Mouse (Mus musculus) left cerebral cortex, adult 18-20 months (tissue): ENCODE results near the gene E2f4. TPM values are rescaled to one million over a fixed set of nuclear protein-coding genes. Genes with fewer than 3 reads are reported as not detected.
"Not testable (repeated sequence)": the region's sequence is repeated elsewhere in the genome, so short reads cannot be mapped to it uniquely, and the experiment has no call there.

ENCODE experiments used
- DNase-seq, 2 experiments: peaks; one replicate each; pipeline ENCODE4 v3.0.0; 2021 to 2022; ENCODE audit warnings: low spot score in 2 of 2, mixed read lengths in 1 of 2
- total RNA-seq, 2 experiments: library from RNA; stranded (reverse); gene quantifications; 2 replicates each; pipeline ENCODE4 v1.2.3; 2021

The E2f4 gene
- total RNA-seq, 2 experiments from 2014 or later, result 37.6 to 39.1 TPM

- DNase-seq, result not testable (repeated sequence)
Observed at GRCm38 (mm10) chr8:105291364-105291763, 6.1 kb upstream of the E2f4 start.

- not testable (repeated sequence) for DNase-seq
Observed at GRCm38 (mm10) chr8:105291802-105292201, 5.7 kb upstream of the E2f4 start.

DNA sequence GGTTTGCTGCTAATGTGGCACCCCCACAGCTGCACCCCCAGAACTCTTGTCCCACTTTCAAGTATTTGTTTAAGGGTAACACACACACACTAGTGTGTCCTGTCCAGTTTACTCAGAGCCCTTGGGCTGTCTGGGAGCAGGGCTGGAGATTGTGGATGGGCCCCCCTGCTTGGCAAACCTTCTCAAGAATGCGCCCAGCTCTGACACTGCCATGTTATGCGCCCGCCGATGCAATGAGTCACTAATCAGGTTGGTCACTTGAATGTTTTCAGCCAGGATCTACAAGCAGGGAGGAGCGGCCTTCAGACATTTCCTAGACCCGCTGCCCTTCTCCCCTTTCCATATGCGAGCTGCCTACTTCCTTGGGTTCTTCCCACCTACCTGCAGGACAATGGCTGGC is 5.0 kb upstream of the E2f4 start:
- DNase-seq, result no peak

GRCm38 (mm10) chr8:105293405-105293804 is 4.1 kb upstream of the E2f4 start:
- no peak for DNase-seq

GRCm38 (mm10) chr8:105294776-105295175 is 2.7 kb upstream of the E2f4 start:
- no peak for DNase-seq

GRCm38 (mm10) chr8:105295256-105295655 is 2.2 kb upstream of the E2f4 start:
- DNase-seq, result no peak

- DNase-seq, result no peak
Observed at GRCm38 (mm10) chr8:105295895-105296573, 1.4 kb upstream of the E2f4 start, which contains the start of gene Exoc3l. Exoc3l (minus strand) TSS chr8:105296101.

DNA sequence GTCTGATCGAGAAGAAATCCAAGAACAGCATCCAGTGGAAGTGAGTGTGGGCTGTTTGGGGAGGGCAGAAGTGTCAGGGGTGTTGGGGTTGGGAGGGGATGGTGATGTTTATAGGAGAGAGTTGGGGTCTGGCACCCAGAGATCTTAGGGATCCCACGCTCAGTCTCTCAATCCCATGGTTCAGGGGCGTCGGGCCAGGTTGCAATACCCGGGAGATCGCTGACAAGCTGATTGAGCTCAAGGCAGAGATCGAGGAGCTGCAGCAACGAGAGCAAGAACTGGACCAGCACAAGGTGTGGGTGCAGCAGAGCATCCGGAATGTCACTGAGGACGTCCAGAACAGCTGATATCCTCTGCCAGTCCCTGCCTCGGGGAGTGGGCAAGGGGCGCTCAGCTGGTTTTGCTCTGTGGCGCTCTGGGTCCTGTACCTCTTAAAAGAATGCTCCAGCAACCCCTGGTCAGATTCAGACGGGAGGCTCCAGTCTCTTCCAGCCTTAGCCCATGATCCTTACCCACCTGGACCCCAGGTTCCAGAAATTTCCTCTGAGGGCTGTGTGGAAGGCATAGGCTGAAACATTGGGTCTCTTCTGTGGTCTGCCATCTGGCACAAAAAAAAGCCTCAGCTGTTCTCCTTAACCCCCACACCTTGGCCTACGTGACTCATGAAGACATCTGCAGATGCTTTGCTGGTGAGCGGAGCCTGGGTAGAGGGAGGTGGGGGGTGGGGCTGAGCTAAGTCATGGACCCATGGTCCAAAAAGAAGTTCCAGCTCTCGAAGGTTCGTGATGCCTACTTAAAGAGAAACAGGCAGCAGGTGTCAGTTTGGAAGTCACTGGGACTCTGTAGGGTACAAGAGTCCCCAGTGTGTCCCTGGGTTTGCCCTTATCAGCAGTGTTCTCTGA is 1.1 kb downstream of the E2f4 start:
- DNase-seq, result no peak

- no peak for DNase-seq
Observed at GRCm38 (mm10) chr8:105299962-105300361, 2.5 kb downstream of the E2f4 start.

GRCm38 (mm10) chr8:105303396-105303795 is 5.9 kb downstream of the E2f4 start:
- no peak for DNase-seq

DNA sequence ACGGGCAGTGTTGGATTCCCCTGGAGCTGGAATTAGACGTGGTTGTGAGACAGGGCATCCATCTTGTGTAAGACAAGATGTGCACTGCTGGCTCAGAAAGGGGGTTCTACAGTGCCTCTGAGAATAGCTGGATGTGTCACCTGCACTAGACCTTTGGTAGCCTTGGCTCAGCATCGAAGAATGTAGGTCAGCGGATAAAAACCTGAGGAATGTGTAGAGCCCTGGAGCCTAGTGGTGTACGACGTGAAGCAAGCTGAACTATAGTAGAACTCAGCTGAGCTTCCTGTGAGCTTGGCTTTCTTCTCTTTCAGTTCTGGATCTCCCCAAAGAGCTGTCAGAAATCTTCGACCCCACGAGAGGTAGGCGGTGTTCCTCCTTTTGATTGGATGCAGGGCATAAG is 6.4 kb downstream of the E2f4 start:
- DNase-seq, result no peak

DNA sequence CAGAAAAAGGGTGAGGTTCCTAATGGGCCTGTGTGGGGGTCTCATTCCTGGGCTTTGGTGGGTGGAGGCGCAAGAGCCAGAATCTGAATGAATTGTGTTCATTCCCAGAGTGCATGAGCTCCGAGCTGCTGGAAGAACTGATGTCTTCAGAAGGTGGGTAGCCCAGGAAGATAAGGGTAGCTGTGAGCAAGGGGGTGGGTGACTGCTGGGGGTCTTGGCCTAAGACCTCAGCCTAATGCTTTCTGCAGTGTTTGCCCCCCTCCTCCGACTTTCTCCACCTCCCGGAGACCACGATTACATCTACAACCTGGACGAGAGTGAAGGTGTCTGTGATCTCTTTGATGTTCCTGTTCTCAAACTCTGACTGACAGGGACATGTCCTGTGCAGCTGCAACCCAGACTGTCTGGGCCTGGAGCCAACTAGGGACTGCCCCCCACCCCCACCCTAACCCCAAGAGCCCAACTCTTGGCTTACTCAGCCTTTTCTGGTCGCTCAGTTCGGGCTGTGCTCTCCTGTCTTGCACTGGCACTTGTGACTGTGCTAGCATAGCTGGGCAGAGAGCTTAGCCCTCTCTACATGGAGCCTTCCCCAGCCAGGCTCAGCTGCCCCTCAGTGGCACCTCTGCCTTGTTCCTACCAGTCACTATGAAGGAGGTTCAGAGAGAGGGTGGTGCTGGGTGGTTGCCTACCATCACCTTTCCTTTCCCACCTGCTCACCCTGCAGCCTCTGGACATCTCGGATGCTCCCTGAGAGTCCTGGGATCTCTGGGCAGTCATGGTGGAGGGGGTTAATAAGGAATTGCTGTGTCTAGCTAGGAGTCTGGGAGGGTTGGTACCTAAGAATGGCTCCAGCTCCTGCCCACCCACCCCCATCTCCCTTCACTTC is 7.1 kb downstream of the E2f4 start:
- no peak for DNase-seq

- peak; percentile 56 to 61 for DNase-seq
Observed at GRCm38 (mm10) chr8:105305211-105306145, 8.0 kb downstream of the E2f4 start, which contains the start of gene Elmo3. Elmo3 (plus strand) TSS chr8:105305601.

DNA sequence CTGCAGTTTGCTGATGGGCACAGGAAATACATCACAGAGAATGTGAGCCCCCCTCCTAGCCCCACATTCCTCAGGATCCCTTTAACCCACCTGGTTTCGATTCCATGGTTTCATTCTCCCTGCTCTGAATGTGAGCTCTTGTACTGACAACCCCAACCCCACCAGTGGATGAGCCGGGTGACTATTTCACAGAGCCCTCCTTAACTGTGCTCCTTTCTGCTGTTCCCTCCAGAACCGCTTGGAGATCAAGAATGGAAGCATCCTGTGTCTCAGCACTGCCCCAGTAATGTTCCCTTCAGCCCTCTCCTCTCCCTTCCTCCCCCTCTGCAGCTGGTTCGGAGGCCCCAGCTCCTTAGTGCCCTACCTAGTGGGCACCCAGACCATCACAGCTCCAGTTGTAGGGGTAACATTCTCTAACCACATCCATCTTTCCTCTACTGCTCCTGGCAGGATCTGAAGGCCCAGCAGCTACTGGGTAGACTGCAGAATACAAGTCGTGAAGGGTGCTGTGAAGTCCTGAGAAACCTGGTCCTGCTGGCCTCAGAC is 8.8 kb downstream of the E2f4 start:
- DNase-seq, result no peak

- DNase-seq, result no peak
Observed at GRCm38 (mm10) chr8:105307670-105308069, 10.2 kb downstream of the E2f4 start.

DNA sequence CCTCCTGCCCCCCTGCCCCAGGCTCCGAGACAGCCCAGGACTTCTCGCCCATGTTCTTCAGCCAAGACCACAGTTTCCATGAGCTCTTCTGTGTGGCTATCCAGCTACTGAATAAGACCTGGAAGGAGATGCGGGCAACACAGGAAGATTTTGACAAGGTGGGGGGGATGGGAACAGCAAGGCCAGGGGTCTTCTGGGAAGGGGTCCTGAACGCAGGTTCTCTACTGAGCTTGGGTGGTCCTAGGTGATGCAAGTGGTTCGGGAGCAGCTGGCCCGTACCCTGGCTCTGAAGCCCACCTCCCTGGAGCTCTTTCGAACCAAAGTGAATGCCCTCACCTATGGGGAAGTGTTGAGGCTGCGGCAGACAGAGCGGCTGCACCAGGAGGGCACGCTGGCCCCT is 11.0 kb downstream of the E2f4 start:
- DNase-seq, result no peak

- no peak for DNase-seq
Observed at GRCm38 (mm10) chr8:105309142-105309847, 11.8 kb downstream of the E2f4 start.

- DNase-seq, result no peak
Observed at GRCm38 (mm10) chr8:105310118-105310517, 12.7 kb downstream of the E2f4 start.

DNA sequence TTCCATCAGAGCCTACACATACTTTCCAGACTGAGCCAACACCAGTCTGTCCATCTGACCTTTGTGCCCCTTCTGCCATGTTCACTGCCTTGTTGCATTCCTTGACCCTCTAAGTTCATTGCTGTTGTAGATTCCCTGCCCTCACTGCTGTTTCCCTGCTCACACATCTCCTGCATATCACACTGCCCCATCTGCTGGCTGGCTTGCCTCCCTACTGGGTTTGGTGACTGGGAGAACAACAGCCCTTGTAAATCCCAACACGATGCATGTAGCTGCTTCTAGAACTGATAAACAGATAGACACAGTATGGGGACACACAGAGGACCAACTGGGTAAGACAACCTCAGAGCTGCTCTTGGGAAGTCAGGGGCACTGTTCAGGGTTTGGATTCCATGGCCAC is 14.3 kb downstream of the E2f4 start:
- DNase-seq, result no peak
